Mouse (Mus musculus) ES-Bruce4 (cell line): ENCODE results near the gene Syne3. TPM values are rescaled to one million over a fixed set of nuclear protein-coding genes. Genes with fewer than 3 reads are reported as not detected.

Source experiments
- H3K27ac ChIP-seq: 2 replicates; pipeline ENCODE4 v1.5.1; 2012; ENCODE audit warnings: low read length, inconsistent platforms; ENCODE audit not compliant: insufficient read depth
- H3K27me3 ChIP-seq: 2 replicates; pipeline ENCODE4 v1.6.1; 2012; ENCODE audit warnings: mild to moderate bottlenecking, low read length, inconsistent platforms; ENCODE audit not compliant: control insufficient read depth, poor library complexity, insufficient read depth, severe bottlenecking
- H3K36me3 ChIP-seq: 2 replicates; pipeline ENCODE4 v1.6.1; 2012; ENCODE audit warnings: inconsistent platforms, mild to moderate bottlenecking, low read length, moderate library complexity; ENCODE audit not compliant: control insufficient read depth, poor library complexity, insufficient read depth, severe bottlenecking
- H3K4me1 ChIP-seq: one replicate; pipeline ENCODE4 v1.8.1; 2011; ENCODE audit warnings: low read length; ENCODE audit not compliant: control insufficient read depth, insufficient read depth
- H3K4me3 ChIP-seq: 2 replicates; pipeline ENCODE4 v1.5.1; 2011; ENCODE audit warnings: low read depth, mild to moderate bottlenecking, low read length
- H3K9ac ChIP-seq: 2 replicates; pipeline ENCODE4 v1.6.1; 2012; ENCODE audit warnings: low read depth, mild to moderate bottlenecking, inconsistent platforms; ENCODE audit not compliant: poor library complexity, severe bottlenecking
- H3K9me3 ChIP-seq: replicated peaks from 2 replicates; pipeline ENCODE4 v1.6.1; 2012; ENCODE audit warnings: mild to moderate bottlenecking, low read length, inconsistent platforms; ENCODE audit not compliant: control insufficient read depth, poor library complexity, insufficient read depth, severe bottlenecking
- CTCF ChIP-seq: IDR thresholded peaks from one replicate; pipeline ENCODE4 v1.8.1; 2011; ENCODE audit warnings: low read depth, low read length
- EP300 ChIP-seq: IDR thresholded peaks from 2 replicates; pipeline ENCODE4 v1.6.1; 2011; ENCODE audit warnings: low read depth, low read length; ENCODE audit not compliant: insufficient read depth
- POLR2A ChIP-seq: IDR thresholded peaks from one replicate; pipeline ENCODE4 v1.8.1; 2011; ENCODE audit warnings: low read length; ENCODE audit not compliant: insufficient read depth
- polyA plus RNA-seq: library from polyadenylated mRNA; stranded (reverse); fragments of >200 nt; gene quantifications from 2 replicates; pipeline ENCODE4 v1.2.4, GENCODE M21; 2011; ENCODE audit warnings: low read depth; ENCODE audit not compliant: missing spikeins, insufficient read depth, insufficient read length

Syne3 gene
- polyA plus RNA-seq, 1 experiment, result 1.2 TPM

DNA sequence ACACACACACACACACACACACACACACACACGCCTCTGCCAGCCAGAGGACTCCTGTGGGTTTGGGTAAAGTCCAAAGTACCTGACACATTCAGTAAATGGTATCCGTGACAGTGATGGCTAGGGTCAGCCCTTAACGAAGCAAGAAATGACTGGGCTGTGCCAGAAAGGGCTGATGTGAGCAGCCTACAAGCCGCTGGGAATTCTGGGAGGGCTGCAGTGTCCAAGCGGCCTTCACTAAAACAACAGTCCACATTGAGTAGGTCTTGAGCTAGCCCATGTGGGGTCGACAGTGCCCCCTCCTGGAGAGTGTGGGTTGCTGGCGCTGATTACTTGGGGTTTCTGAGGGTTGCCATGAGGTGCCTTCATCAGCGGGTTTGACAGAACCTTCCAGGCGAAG is 110.9 kb downstream of the Syne3 start:
- Histone ChIP-seq H3K9ac (no peak overlapping the region), H3K36me3 (no peaks in the 10 kb centered on the region), H3K4me3 (peak overlapping the region; percentile 38), H3K27me3 (no peaks in the 10 kb centered on the region), H3K27ac (no peak overlapping the region), H3K4me1 (peaks cover 14% of the 10 kb centered on the region), H3K9me3 (no peaks in the 10 kb centered on the region)
- TF ChIP-seq EP300 (no peak), POLR2A (no peak), CTCF (peak; percentile 61)

DNA sequence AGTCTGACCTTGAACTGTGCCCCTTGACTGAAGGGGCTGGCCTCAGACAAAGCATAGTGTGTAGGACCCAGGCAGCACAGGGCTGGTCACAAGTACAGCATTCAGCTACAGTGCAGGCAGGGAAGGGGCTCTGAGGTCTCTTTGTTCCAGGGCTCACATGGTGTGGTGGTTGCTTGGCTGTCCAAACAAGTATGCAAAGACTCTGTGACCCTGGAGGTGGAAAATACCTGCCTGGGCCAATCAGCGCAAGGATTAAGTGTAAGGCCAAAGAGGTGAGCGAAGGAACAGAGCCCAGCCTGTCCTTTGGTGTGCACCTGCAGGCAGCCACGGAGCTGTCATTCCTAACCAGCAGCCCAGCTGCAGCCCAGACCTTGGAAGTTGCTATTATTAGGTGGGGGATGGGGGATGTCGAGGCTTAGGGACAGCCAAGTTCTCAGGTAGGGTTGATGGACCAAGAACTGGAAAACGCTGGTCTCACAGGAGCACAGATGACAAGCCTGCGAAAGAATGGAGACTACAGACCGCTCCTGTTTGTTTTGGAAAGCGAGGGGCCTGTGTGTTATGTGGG is 112.5 kb downstream of the Syne3 start:
- no peaks in the 10 kb centered on the region for H3K27me3 ChIP-seq
- no peak overlapping the region; the same call in 1 of the 2 replicates for H3K4me3 ChIP-seq
- peaks cover 12% of the 10 kb centered on the region for H3K4me1 ChIP-seq
- H3K9me3 ChIP-seq, result no peaks in the 10 kb centered on the region
- TF ChIP-seq CTCF, result no peak
- peak; percentile 90 for TF ChIP-seq EP300
- no peaks in the 10 kb centered on the region for H3K36me3 ChIP-seq
- H3K9ac ChIP-seq, result no peak overlapping the region
- no peak overlapping the region for H3K27ac ChIP-seq

DNA sequence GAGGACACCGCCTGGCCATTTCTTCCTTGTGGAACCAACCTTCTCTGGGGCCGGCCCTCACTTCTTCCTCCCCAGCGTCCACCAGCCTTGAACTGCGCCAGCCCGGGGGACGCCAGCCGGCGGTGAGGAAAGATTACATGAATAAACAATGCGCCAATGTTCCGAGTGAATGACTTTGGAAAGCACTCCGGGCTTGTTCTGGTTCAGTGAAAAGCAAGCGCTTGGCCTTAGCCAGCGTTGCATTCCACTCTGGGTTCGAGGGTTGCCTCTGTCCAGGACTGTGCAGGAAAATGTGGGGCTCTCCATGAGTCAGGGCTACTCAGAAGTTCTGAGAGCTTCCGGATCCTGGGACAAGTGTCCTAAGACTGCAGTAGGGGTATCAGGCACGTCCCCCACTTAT is 113.0 kb downstream of the Syne3 start:
- peak overlapping the region; percentile 32 for H3K4me3 ChIP-seq
- H3K9ac ChIP-seq, result no peak overlapping the region
- H3K4me1 ChIP-seq, result peaks cover 12% of the 10 kb centered on the region
- H3K27ac ChIP-seq, result no peak overlapping the region
- no peak for TF ChIP-seq EP300
- TF ChIP-seq POLR2A, result no peak
- no peak for TF ChIP-seq CTCF
- no peaks in the 10 kb centered on the region for H3K9me3 ChIP-seq
- H3K36me3 ChIP-seq, result no peaks in the 10 kb centered on the region
- no peaks in the 10 kb centered on the region for H3K27me3 ChIP-seq

DNA sequence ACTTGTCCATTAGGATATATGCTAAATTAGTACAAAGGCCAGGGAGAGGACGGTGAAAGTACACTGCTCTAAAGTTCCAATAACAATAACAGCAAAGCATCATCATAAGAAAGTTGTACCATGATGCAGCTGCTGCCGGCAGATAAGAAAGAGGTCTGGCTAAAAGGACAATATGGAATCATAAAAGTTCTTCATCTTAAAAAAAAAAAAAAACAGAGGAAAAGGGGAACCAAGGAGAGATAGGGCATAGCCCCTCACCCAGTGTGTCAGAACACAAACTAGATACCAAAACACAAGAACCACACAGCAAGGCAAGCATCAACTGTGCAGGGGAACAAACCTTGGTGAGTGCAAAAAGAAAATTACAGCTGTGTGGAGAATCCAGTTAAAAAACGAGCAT is 117.4 kb downstream of the Syne3 start:
- TF ChIP-seq POLR2A (no peak), EP300 (no peak), CTCF (no peak)
- no peak overlapping the region for H3K9ac ChIP-seq
- no peaks in the 10 kb centered on the region for H3K36me3 ChIP-seq
- no peak overlapping the region for H3K27ac ChIP-seq
- H3K9me3 ChIP-seq, result no peaks in the 10 kb centered on the region
- no peaks in the 10 kb centered on the region for H3K27me3 ChIP-seq
- H3K4me3 ChIP-seq, result no peak overlapping the region
- H3K4me1 ChIP-seq, result peaks cover 4% of the 10 kb centered on the region

DNA sequence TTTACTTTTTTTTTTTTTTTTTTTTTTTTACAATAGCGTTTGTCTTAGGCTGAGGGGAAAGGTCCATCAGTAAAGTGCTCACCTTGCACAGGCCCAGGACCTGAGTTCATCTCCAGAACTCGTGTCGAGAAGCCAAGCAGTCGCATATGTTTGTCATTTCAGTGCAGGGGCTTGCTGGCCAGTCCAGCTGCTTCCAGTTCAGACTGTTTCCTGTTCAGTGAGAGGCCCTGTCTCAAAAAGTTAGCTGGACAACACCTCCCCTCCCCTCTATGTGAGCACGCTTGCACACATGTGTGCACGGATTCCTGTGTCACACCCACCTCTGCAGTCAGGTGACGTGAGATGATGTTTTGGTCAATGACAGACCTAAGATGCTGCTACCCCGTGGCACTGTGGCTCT is 119.5 kb downstream of the Syne3 start:
- Histone ChIP-seq H3K4me3 (no peak overlapping the region), H3K9ac (no peak overlapping the region), H3K27me3 (no peaks in the 10 kb centered on the region), H3K4me1 (no peaks in the 10 kb centered on the region), H3K9me3 (no peaks in the 10 kb centered on the region), H3K36me3 (no peaks in the 10 kb centered on the region), H3K27ac (no peak overlapping the region)
- TF ChIP-seq POLR2A, result no peak
- no peak for TF ChIP-seq EP300
- TF ChIP-seq CTCF, result no peak

DNA sequence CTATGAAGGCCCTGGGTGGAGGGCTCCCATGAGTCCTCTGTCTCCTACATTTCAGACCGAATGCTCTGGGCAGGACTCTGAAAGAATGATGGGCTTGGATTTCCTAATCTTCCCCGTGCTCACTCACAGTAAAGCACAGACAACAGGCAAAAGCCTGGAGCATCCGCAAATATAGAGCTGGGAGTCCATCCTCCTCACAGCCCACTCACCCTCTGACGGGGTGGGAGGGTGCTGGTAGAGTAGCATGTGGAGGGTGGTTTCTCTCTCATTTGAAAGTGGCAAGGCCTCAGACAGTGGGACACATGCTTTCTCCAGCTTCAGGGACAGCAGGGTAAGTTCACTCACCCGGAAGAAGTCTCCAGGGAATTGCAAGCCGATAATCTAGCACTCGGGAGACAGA is 123.5 kb downstream of the Syne3 start:
- no peak for TF ChIP-seq CTCF
- H3K9ac ChIP-seq, result no peak overlapping the region
- no peak overlapping the region for H3K27ac ChIP-seq
- H3K4me1 ChIP-seq, result peaks cover 4% of the 10 kb centered on the region
- no peak overlapping the region for H3K4me3 ChIP-seq
- H3K27me3 ChIP-seq, result no peaks in the 10 kb centered on the region
- H3K9me3 ChIP-seq, result no peaks in the 10 kb centered on the region
- H3K36me3 ChIP-seq, result no peaks in the 10 kb centered on the region

DNA sequence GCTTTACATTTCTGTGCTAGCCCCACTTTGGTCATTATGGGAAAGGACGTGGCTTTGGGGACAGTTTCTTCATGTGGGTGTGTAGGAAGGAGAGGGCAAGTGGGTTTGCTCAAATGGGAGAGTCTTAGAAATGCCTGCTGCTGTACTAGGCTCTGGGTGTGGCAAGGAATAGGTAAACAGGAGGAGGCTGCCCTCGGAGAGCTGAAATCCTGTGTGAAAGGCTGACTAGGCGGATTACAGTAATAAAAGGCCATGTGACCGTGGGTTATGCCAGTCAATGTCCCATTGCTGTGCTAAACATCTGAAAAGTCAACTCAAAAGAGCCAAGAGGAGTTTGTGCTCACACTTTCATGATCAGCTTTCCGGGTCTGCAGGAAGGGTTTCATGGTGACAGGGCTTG is 127.1 kb downstream of the Syne3 start:
- no peaks in the 10 kb centered on the region for H3K9me3 ChIP-seq
- peaks cover 15% of the 10 kb centered on the region for H3K4me1 ChIP-seq
- no peak overlapping the region for H3K9ac ChIP-seq
- no peaks in the 10 kb centered on the region for H3K36me3 ChIP-seq
- no peak overlapping the region for H3K4me3 ChIP-seq
- H3K27ac ChIP-seq, result no peak overlapping the region
- TF ChIP-seq POLR2A, result no peak
- TF ChIP-seq EP300, result no peak
- TF ChIP-seq CTCF, result no peak
- no peaks in the 10 kb centered on the region for H3K27me3 ChIP-seq
